Mouse (Mus musculus) Muller cell, postnatal 12 days (primary cell): ENCODE data around the gene Grid2.
A peak's percentile ranks its signal among the peaks of the same experiment; 100 is the strongest.

Experiments
- DNase-seq: peaks from one replicate; pipeline ENCODE4 v3.0.0-alpha.2; 2015; ENCODE audit errors: inconsistent ontology term

The Grid2 gene

GRCm38 (mm10) chr6:64607041-64607440 lies 1351.4 kb downstream of the Grid2 start:
- no peak for DNase-seq

DNA sequence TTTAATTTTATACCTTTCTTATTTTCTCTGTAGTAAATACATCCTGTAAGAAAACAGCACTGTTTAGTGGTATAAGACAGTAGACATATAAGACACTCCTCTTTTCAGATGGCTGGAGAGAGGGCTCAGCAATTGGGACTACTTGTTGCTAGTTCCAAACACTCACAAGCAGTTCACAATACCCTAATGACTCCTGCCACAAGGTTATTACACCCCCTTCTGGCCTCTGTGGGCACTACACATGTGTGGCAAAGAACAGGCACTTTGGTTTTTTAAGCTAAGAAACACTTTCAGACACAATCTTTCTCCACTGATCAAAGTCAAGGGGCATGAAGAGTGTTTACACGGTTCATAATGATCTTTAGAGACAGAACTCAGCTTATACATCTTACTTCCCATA lies 1352.3 kb downstream of the Grid2 start:
- DNase-seq, result no peak

- DNase-seq, result no peak
Observed at GRCm38 (mm10) chr6:64616843-64617242, 1361.2 kb downstream of the Grid2 start.

- DNase-seq, result no peak
Observed at GRCm38 (mm10) chr6:64617417-64618135, 1361.9 kb downstream of the Grid2 start.

DNA sequence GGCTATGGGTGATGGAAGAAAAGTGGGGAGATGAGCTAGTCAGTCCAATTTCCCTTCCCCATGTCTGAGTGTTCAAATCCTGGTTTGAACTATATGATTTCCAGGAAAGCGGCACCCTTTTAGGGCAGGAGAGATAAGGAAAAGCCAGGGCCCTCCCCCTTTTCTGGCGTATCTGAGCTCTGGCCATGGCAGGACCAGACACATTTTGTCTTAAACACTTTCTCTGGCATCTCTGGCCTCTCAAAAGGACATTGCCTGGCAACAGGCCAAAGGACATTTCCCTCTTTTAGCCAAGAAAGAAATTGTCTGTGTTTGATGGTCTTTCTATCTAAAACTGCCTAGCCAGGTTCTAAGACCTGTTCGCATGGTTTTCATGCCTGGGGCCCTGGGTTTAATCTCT lies 1367.7 kb downstream of the Grid2 start:
- DNase-seq, result no peak

GRCm38 (mm10) chr6:64647661-64648060 lies 1392.0 kb downstream of the Grid2 start:
- DNase-seq, result peak; percentile 93

GRCm38 (mm10) chr6:64648196-64648595 lies 1392.5 kb downstream of the Grid2 start:
- no peak for DNase-seq

DNA sequence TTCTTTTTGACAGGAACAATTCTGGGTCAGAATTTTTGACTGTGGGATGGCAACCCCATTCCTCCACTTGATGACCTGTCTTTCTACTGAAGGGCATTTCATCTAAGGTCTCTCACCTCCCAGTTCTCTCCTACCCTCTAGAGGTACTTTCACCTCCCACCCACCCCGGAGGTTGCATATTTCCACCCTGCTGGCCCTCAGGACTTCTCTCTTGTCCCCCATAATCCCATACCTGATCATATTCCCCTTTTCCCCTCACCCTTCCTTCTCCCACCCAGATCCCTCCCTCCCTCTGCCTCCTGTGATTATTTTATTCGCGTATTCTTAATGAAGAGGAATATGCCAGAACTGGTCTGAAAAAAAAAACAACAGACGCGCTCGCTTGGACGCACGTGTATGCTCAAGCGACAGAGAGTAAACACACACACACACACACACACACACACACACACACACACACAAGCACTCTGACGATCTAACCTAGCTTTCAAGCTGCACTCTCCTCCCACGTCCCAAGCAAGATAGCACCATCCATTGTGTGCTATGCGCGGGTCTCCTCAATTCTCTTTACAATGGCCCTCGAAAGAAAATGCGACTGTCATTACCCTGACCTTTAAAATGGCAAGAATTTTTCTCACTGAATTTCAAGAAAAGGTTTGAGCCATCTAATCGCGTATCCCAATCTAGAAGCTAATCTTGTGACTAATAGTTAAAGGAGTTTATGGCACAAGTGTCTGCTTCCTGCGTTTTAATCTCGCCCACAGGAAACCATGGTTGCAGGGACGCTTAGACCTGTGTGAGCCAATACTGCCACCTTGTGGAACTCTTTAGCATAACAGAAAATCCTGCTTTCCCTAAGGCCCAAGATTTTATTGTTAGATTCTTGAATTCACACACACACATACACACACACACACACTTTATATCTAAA lies 1393.9 kb downstream of the Grid2 start:
- DNase-seq, result peak; percentile 78

- peak; percentile 86 for DNase-seq
Observed at GRCm38 (mm10) chr6:64650765-64651164, 1395.1 kb downstream of the Grid2 start.

DNA sequence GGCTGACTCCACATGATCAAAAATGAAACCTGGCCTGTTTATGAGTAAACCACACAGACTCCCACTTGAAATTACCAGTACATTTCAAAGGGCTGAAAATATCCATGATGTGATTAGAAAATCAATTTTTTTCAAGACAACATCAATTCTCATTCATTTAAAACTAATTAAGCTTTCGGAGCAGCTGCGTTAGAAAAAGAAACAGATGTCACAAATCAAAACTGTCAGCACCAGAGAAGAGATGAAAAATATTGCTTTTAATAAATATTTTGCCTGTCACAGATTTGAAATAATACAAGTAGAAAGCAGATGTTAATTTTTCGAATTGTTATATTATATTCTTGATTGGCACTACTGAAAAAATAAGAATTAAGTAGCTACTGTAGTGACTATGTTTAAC lies 1415.3 kb downstream of the Grid2 start:
- no peak for DNase-seq

DNA sequence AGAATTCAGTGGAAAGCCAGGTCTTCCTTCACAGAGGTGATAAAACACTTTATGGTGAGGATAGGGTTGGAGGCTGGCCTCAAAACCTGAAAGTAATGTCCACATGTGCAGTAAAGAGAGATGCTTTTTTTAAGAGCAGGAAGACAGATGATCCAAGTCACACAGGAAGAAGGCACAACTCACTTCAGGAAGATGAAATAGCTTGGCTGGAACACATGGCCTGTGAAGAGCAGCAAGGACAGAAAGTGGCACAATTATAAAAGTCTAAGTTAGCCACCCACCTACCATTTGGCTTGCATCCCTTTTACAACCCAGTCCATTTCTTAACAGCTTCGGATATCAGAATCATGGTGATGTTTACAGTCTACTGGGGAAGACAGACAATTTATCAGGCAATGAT lies 1423.1 kb downstream of the Grid2 start:
- DNase-seq, result no peak

GRCm38 (mm10) chr6:64683974-64684373 lies 1428.3 kb downstream of the Grid2 start:
- peak; percentile 36 for DNase-seq

DNA sequence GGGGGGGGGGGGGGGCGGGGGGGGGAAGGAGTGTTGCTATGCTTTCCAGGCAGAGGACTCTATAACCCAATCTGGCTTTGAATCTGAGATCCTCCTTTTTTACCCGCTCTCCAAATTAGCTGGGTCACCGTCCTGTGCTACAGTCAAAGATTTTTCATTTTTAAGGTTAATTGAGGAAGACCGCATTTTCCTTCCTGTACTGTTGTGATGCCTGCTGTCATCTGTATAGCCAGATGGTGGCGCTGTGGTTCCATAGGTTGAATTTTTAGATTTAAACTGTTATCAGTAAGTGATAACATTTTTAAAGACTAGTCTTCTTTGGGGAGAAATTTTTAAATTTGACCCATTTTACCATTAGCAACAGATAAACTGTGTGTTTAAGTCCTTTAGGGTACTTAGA lies 1429.3 kb downstream of the Grid2 start:
- no peak for DNase-seq

GRCm38 (mm10) chr6:64688181-64688944 lies 1432.7 kb downstream of the Grid2 start:
- peak; percentile 20 for DNase-seq

- DNase-seq, result no peak
Observed at GRCm38 (mm10) chr6:64694688-64695087, 1439.0 kb downstream of the Grid2 start.

GRCm38 (mm10) chr6:64703659-64704058 lies 1448.0 kb downstream of the Grid2 start:
- DNase-seq, result no peak

GRCm38 (mm10) chr6:64727751-64728403 lies 1472.2 kb downstream of the Grid2 start:
- DNase-seq, result peak; percentile 66

DNA sequence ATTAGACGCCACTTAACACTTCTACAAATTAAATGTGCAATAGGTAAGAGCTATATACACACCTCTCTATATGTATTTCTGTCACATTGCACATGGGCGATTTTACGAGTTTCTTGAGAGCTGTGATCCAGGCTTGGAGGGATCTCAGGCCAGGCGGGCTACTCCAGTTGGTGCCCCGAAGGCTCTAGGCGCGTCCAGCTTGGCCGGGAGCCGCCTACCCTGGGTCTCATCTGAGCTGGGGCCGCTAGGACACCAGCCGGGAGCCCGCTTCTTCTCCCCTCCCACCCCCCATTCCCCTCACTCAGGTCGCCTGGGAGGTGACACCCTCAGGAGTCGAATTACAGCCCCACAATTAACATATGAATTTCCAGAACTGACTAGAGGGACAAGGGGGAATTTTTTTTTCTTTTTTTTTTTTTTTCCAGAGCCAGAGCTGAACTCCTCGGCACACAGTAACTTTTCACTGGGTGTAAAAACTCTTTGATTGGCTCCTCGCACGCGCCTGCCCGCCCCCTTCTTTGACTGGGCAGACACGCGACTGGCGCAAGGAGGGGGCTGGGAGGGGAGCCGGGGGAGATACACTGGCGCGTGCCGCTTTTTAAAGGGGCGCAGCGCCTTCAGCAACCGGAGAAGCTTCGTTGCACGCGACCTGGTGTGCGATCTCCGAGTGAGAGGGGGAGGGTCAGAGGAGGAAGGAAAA lies 1473.0 kb downstream of the Grid2 start, which contains the start of gene Atoh1:
Atoh1 (plus strand) TSS at position 627 of the 700 bp plus-strand sequence.
- peak; percentile 72 for DNase-seq

DNA sequence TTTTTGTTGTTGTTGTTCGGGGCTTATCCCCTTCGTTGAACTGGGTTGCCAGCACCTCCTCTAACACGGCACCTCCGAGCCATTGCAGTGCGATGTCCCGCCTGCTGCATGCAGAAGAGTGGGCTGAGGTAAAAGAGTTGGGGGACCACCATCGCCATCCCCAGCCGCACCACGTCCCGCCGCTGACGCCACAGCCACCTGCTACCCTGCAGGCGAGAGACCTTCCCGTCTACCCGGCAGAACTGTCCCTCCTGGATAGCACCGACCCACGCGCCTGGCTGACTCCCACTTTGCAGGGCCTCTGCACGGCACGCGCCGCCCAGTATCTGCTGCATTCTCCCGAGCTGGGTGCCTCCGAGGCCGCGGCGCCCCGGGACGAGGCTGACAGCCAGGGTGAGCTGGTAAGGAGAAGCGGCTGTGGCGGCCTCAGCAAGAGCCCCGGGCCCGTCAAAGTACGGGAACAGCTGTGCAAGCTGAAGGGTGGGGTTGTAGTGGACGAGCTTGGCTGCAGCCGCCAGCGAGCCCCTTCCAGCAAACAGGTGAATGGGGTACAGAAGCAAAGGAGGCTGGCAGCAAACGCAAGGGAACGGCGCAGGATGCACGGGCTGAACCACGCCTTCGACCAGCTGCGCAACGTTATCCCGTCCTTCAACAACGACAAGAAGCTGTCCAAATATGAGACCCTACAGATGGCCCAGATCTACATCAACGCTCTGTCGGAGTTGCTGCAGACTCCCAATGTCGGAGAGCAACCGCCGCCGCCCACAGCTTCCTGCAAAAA lies 1473.7 kb downstream of the Grid2 start:
- DNase-seq, result peak; percentile 34

GRCm38 (mm10) chr6:64730030-64730429 lies 1474.4 kb downstream of the Grid2 start:
- DNase-seq, result no peak
